ENCODE assay signal across 23 mouse cellular contexts in the genomic region with DNA sequence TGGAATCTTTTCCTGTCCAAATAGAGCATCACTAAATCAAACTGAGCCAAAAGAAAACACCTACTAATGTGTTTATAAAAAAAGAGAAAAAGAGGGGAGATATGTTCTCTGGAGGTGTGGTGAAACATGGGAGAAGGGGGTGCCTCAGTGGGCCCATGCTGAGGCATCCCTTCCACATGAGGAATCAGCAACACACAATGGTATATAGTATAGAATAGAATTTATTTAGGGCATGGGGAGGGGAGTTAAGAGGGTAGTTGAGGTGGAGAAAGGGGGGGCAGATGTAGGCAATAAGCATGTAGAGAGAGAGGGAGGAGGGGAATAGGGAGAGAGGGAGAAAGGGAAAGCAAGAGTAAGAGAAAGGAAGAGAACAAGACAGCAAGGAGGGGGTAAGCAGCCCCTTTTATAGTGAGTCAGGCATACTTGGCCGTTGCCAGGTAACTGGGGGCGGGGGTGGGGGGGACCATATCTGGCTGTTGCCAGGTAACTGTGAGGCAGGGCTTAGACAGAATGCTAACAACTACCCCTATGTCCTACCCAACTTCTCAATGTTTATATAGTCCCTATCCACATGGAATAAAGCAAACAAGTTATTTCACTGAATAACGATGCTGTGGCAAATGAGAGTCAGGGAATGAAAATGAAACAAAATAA.
DNase-seq lines count a peak whose midpoint lies in the region; ATAC-seq and TF ChIP-seq lines count a peak whose summit lies in the region.
"Had no signal": no experiment of that assay in that cellular context is flagged by ENCODE, and none has a peak within 500 bp of the region (broad histone marks: within the 10 kb centered on the region; RNA-seq: fewer than 3 reads in every experiment).

No protein-coding gene starts in this region.

- peaks cover 5% of the 10 kb centered on the region for H3K4me1 ChIP-seq in forebrain, embryonic 12.5 days
- H3K4me1 ChIP-seq in hindbrain, embryonic 14.5 days (replicated peaks; ENCODE audit: control insufficient read depth, insufficient read depth, low read length), result no peaks in the 10 kb centered on the region
- H3K4me1 ChIP-seq in midbrain, postnatal 0 days (ENCODE audit: insufficient read depth, low read length), result no peaks in the 10 kb centered on the region
- H3K4me1 ChIP-seq: limb, embryonic 10.5 days; lung, embryonic 15.5 days; stomach, embryonic 15.5 days had no signal

- no peak overlapping the region for H3K4me2 ChIP-seq in forebrain, embryonic 12.5 days
- no peak overlapping the region for H3K4me2 ChIP-seq in hindbrain, embryonic 14.5 days (replicated peaks)
- no peak overlapping the region for H3K4me2 ChIP-seq in midbrain, postnatal 0 days (ENCODE audit: low read depth, low read length, poor library complexity, severe bottlenecking)
- H3K4me2 ChIP-seq: heart, embryonic 11.5 days; liver, embryonic 11.5 days; lung, embryonic 15.5 days; stomach, embryonic 15.5 days had no signal

- H3K27ac ChIP-seq in forebrain, embryonic 12.5 days, result no peak overlapping the region
- H3K27ac ChIP-seq in hindbrain, embryonic 14.5 days, result no peak overlapping the region
- H3K27ac ChIP-seq in midbrain, postnatal 0 days (ENCODE audit: low read depth, low read length), result no peak overlapping the region
- H3K27ac ChIP-seq: limb, embryonic 10.5 days; lung, embryonic 15.5 days; stomach, embryonic 15.5 days had no signal

- no peaks in the 10 kb centered on the region for H3K9me3 ChIP-seq in forebrain, embryonic 12.5 days
- no peaks in the 10 kb centered on the region for H3K9me3 ChIP-seq in hindbrain, embryonic 14.5 days (ENCODE audit: control insufficient read depth, low read length)
- no peaks in the 10 kb centered on the region for H3K9me3 ChIP-seq in midbrain, postnatal 0 days (ENCODE audit: low read length)
- H3K9me3 ChIP-seq: limb, embryonic 10.5 days; lung, embryonic 15.5 days; stomach, embryonic 15.5 days had no signal

- intact Hi-C loops in heart, postnatal 25 days (cut with DNase I), result no loop called here

- 57% methylated on average over 3 of the region's 3 CpGs for WGBS in forebrain, embryonic 12.5 days
- WGBS in hindbrain, embryonic 14.5 days, result 52% methylated on average over 3 of the region's 3 CpGs
- 29% methylated on average over 3 of the region's 3 CpGs for WGBS in midbrain, postnatal 0 days

- peak; percentile 57 for ATAC-seq in forebrain, embryonic 12.5 days (ENCODE audit: low FRiP score)
- ATAC-seq in hindbrain, embryonic 14.5 days (ENCODE audit: low FRiP score), result peak; percentile 74; the same call in 1 of the 2 replicates
- peak; percentile 41; the same call in 1 of the 2 replicates for ATAC-seq in midbrain, postnatal 0 days (ENCODE audit: low FRiP score)
- ATAC-seq: intestine, postnatal 0 days had no signal

- no peaks in the 10 kb centered on the region for H3K36me3 ChIP-seq in forebrain, embryonic 12.5 days (replicated peaks)
- no peaks in the 10 kb centered on the region for H3K36me3 ChIP-seq in hindbrain, embryonic 14.5 days (replicated peaks; ENCODE audit: control insufficient read depth, insufficient read depth)
- H3K36me3 ChIP-seq in midbrain, postnatal 0 days (ENCODE audit: insufficient read depth, low read length), result no peaks in the 10 kb centered on the region
- H3K36me3 ChIP-seq: limb, embryonic 10.5 days; lung, embryonic 15.5 days; stomach, embryonic 15.5 days had no signal

- TF ChIP-seq CTCF in midbrain, postnatal 0 days (IDR thresholded peaks at IDR 0.05), result no peak

- peak; percentile 7 for DNase-seq in embryo, embryonic 11 days
- no peak for DNase-seq in embryo, embryonic 9.5 days (ENCODE audit: extremely low spot score)
- no peak for DNase-seq in hindbrain, embryonic 14.5 days (ENCODE audit: low spot score)
- DNase-seq in midbrain, postnatal 0 days (ENCODE audit: low spot score), result no peak
- DNase-seq in heart, postnatal 25 days (ENCODE audit: low spot score), result no peak
- no peak for DNase-seq in kidney, adult 8-10 months
- DNase-seq in retina, postnatal 1 day, result no peak
- DNase-seq: adrenal gland, postnatal 10 days; cerebellum, adult 9-11 months; gastrocnemius, postnatal 25 days; heart, postnatal 36 days; kidney, postnatal 10 days; right cerebral cortex, postnatal 14 days; thymus, adult 2 months had no signal

- H3K27me3 ChIP-seq in forebrain, embryonic 12.5 days, result no peaks in the 10 kb centered on the region
- no peaks in the 10 kb centered on the region for H3K27me3 ChIP-seq in hindbrain, embryonic 14.5 days (ENCODE audit: control insufficient read depth, insufficient read depth, low read length)
- H3K27me3 ChIP-seq in midbrain, postnatal 0 days (ENCODE audit: insufficient read depth, low read length), result no peaks in the 10 kb centered on the region
- H3K27me3 ChIP-seq: CH12.LX; lung, embryonic 15.5 days; stomach, embryonic 15.5 days had no signal

- no peak overlapping the region for H3K9ac ChIP-seq in forebrain, embryonic 12.5 days
- no peak overlapping the region for H3K9ac ChIP-seq in hindbrain, embryonic 14.5 days
- H3K9ac ChIP-seq in midbrain, postnatal 0 days (replicated peaks; ENCODE audit: low read length, poor library complexity, severe bottlenecking), result no peak overlapping the region
- H3K9ac ChIP-seq: lung, embryonic 15.5 days; stomach, embryonic 15.5 days had no signal

- H3K4me3 ChIP-seq in forebrain, embryonic 12.5 days (replicated peaks), result no peak overlapping the region
- H3K4me3 ChIP-seq in hindbrain, embryonic 14.5 days (replicated peaks; ENCODE audit: low read length), result no peak overlapping the region
- no peak overlapping the region for H3K4me3 ChIP-seq in midbrain, postnatal 0 days (ENCODE audit: low read depth, low read length)
- H3K4me3 ChIP-seq: erythroblast, embryonic 14.5 days; limb, embryonic 10.5 days; lung, embryonic 15.5 days; stomach, embryonic 15.5 days had no signal
